Mouse (Mus musculus): ENCODE results near the gene Frs2.

GRCm38 (mm10) chr10:117141939-117142552 lies 6.3 kb downstream of the Frs2 start:
- TF ChIP-seq CTCF (IDR thresholded peaks at IDR 0.05; ENCODE audit: insufficient read depth, low read length) (no peak), POLR2A (IDR thresholded peaks at IDR 0.05; ENCODE audit: borderline replicate concordance, extremely low read depth, low read depth, low read length) (no peak)
